Mouse (Mus musculus) frontal cortex, postnatal 36 days (tissue): ENCODE data around the gene Uap1.
"Not testable (repeated sequence)": the region's sequence is repeated elsewhere in the genome, so short reads cannot be mapped to it uniquely, and the experiment has no call there.

Experiments
- DNase-seq, 2 experiments: peaks; one replicate each; pipeline ENCODE4 v3.0.0; 2022; ENCODE audit warnings: low spot score in 2 of 2

Gene Uap1

GRCm38 (mm10) chr1:170112261-170112660 is 62.5 kb downstream of the Uap1 start:
- no peak for DNase-seq

GRCm38 (mm10) chr1:170111651-170112226 is 63.0 kb downstream of the Uap1 start:
- no peak for DNase-seq

GRCm38 (mm10) chr1:170110516-170111332 is 64.0 kb downstream of the Uap1 start, which contains the start of gene Ddr2:
Gene Ddr2, minus strand, starts transcription at chr1:170110762.
- no peak for DNase-seq

GRCm38 (mm10) chr1:170109776-170110515 is 64.8 kb downstream of the Uap1 start:
- no peak for DNase-seq

GRCm38 (mm10) chr1:170102814-170103213 is 71.9 kb downstream of the Uap1 start:
- not testable (repeated sequence) for DNase-seq
